Mouse (Mus musculus) ES-E14 (cell line): ENCODE data around the gene Ntng1.

ENCODE experiments used
- CHD2 ChIP-seq: IDR thresholded peaks from 2 replicates; pipeline ENCODE4 v1.6.1; 2014; ENCODE audit warnings: mild to moderate bottlenecking, low read depth, low read length, inconsistent platforms
- MAFK ChIP-seq: IDR thresholded peaks from 2 replicates; pipeline ENCODE4 v1.6.1; 2014; ENCODE audit warnings: mild to moderate bottlenecking, low read depth, low read length, inconsistent platforms; ENCODE audit not compliant: insufficient read depth

DNA sequence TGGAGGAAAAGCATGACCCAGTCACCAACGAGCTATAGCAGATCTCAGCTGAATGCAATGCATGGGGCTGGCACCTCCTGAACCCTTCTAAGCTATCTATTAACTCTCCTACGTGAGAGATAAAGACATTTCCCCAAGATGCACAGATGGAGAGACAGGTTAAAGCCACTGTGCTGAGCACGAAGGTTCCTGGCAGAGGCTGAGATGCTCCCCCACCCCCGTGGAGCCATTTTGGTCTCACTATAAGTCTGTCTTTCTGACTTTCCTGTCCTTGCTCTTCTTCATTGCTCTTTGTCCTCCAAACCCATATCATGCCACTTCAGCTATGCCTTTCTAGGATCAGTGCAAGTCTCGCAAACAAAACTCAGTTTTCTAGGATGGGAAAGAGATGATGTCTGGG lies 229.6 kb downstream of the Ntng1 start:
- no peak for TF ChIP-seq CHD2
- no peak for TF ChIP-seq MAFK
